Mouse (Mus musculus) hindbrain, embryonic 11.5 days (tissue): Measurements from ENCODE around the gene Cadm2. TPM values are rescaled to one million over a fixed set of nuclear protein-coding genes. Genes with fewer than 3 reads are reported as not detected.

Experiments used
- ATAC-seq: fragments of 200-750 bp; cut with Nextera tagmentation; 2 replicates; pipeline ENCODE4 v1.8.0; 2017; ENCODE audit warnings: mild to moderate bottlenecking, moderate TSS enrichment, moderate library complexity; ENCODE audit not compliant: low FRiP score
- DNase-seq: peaks from one replicate; pipeline ENCODE4 v3.0.0-alpha.2; 2015; ENCODE audit warnings: low spot score
- H3K27ac ChIP-seq: fragments of 300-500 bp; sonication (generic); 2 replicates; pipeline ENCODE4 v1.5.1; 2014; ENCODE audit warnings: mild to moderate bottlenecking, low read depth, low read length
- H3K27me3 ChIP-seq: fragments of 300-500 bp; sonication (generic); 2 replicates; pipeline ENCODE4 v1.6.1; 2014; ENCODE audit warnings: mild to moderate bottlenecking, low read length, moderate library complexity, mixed read lengths; ENCODE audit not compliant: control insufficient read depth, insufficient read depth
- H3K36me3 ChIP-seq: fragments of 300-500 bp; sonication (generic); 2 replicates; pipeline ENCODE4 v1.6.1; 2014; ENCODE audit warnings: mild to moderate bottlenecking, low read length, moderate library complexity, mixed read lengths; ENCODE audit not compliant: control insufficient read depth, insufficient read depth
- H3K4me1 ChIP-seq: fragments of 300-500 bp; sonication (generic); replicated peaks from 2 replicates; pipeline ENCODE4 v1.6.1; 2014; ENCODE audit warnings: low read length, mixed read lengths; ENCODE audit not compliant: control insufficient read depth, insufficient read depth
- H3K4me2 ChIP-seq: fragments of 300-500 bp; sonication (generic); replicated peaks from 2 replicates; pipeline ENCODE4 v1.6.1; 2014; ENCODE audit warnings: mild to moderate bottlenecking, low read depth, low read length
- H3K4me3 ChIP-seq: fragments of 300-500 bp; sonication (generic); 2 replicates; pipeline ENCODE4 v1.5.1; 2014; ENCODE audit warnings: low read depth, low read length
- H3K9ac ChIP-seq: fragments of 300-500 bp; sonication (generic); 2 replicates; pipeline ENCODE4 v1.6.1; 2014; ENCODE audit warnings: low read depth, low read length
- H3K9me3 ChIP-seq: fragments of 300-500 bp; sonication (generic); 2 replicates; pipeline ENCODE4 v1.6.1; 2016; ENCODE audit warnings: low read length; ENCODE audit not compliant: control insufficient read depth
- WGBS: fragments of 180-500 bp; shearing (Covaris S2); extraction: QIAGEN DNeasy Blood & Tissue Kit; methylation state at CpG from one replicate; pipeline ENCODE4 v1.1.7; 2014; 5-methylcytosine and 5-hydroxymethylcytosine counted together
- polyA plus RNA-seq: library from polyadenylated mRNA; unstranded; fragments of >200 nt; fragmentation: Nextera tagmentation; extraction: Ambion mirVana; gene quantifications from 2 replicates; pipeline ENCODE4 v1.2.1, GENCODE M21; 2014

The Cadm2 gene
- polyA plus RNA-seq, 1 experiment from 2014 or later: 4.2 TPM

- Histone ChIP-seq H3K27ac (no peak overlapping the region), H3K4me1 (no peaks in the 10 kb centered on the region), H3K27me3 (no peaks in the 10 kb centered on the region), H3K4me2 (no peak overlapping the region), H3K9ac (no peak overlapping the region), H3K4me3 (no peak overlapping the region), H3K36me3 (no peaks in the 10 kb centered on the region), H3K9me3 (no peaks in the 10 kb centered on the region)
- ATAC-seq (peak; percentile 69), DNase-seq (peak; percentile 27)
- 18% methylated on average over 1 of the region's 1 CpGs for WGBS
Measured at GRCm38 (mm10) chr16:66925517-66925916, 695.2 kb downstream of the Cadm2 start.

GRCm38 (mm10) chr16:66922753-66923152 is 698.0 kb downstream of the Cadm2 start:
- Histone ChIP-seq H3K27ac (no peak overlapping the region), H3K4me1 (no peaks in the 10 kb centered on the region), H3K36me3 (no peaks in the 10 kb centered on the region), H3K27me3 (no peaks in the 10 kb centered on the region), H3K9ac (no peak overlapping the region), H3K4me3 (no peak overlapping the region), H3K4me2 (no peak overlapping the region), H3K9me3 (no peaks in the 10 kb centered on the region)
- WGBS: 78% methylated on average over 2 of the region's 2 CpGs
- no peak for ATAC-seq
- no peak for DNase-seq

GRCm38 (mm10) chr16:66921414-66921915 is 699.2 kb downstream of the Cadm2 start:
- no peak overlapping the region for H3K4me3 ChIP-seq
- no peaks in the 10 kb centered on the region for H3K9me3 ChIP-seq
- H3K4me1 ChIP-seq: no peaks in the 10 kb centered on the region
- no peak for DNase-seq
- no peak for ATAC-seq
- no peak overlapping the region for H3K27ac ChIP-seq
- WGBS: 90% methylated on average over 1 of the region's 1 CpGs
- H3K4me2 ChIP-seq: no peak overlapping the region
- H3K36me3 ChIP-seq: no peaks in the 10 kb centered on the region
- no peak overlapping the region for H3K9ac ChIP-seq
- H3K27me3 ChIP-seq: no peaks in the 10 kb centered on the region

- Histone ChIP-seq H3K9ac (no peak overlapping the region), H3K9me3 (no peaks in the 10 kb centered on the region), H3K4me3 (no peak overlapping the region), H3K4me2 (no peak overlapping the region), H3K27me3 (no peaks in the 10 kb centered on the region), H3K27ac (no peak overlapping the region), H3K36me3 (no peaks in the 10 kb centered on the region), H3K4me1 (no peaks in the 10 kb centered on the region)
- DNase-seq: no peak
- ATAC-seq: no peak
- WGBS: 88% methylated on average over 12 of the region's 12 CpGs
Measured at GRCm38 (mm10) chr16:66919889-66920402, 700.8 kb downstream of the Cadm2 start.

GRCm38 (mm10) chr16:66901801-66902200 is 718.9 kb downstream of the Cadm2 start:
- ATAC-seq (no peak), DNase-seq (no peak)
- Histone ChIP-seq H3K4me2 (no peak overlapping the region), H3K27me3 (no peaks in the 10 kb centered on the region), H3K27ac (no peak overlapping the region), H3K9ac (no peak overlapping the region), H3K9me3 (no peaks in the 10 kb centered on the region), H3K4me3 (no peak overlapping the region), H3K36me3 (no peaks in the 10 kb centered on the region), H3K4me1 (no peaks in the 10 kb centered on the region)
- WGBS: 80% methylated on average over 3 of the region's 3 CpGs

GRCm38 (mm10) chr16:66900664-66901063 is 720.0 kb downstream of the Cadm2 start:
- Histone ChIP-seq H3K27me3 (no peaks in the 10 kb centered on the region), H3K36me3 (no peaks in the 10 kb centered on the region), H3K9me3 (no peaks in the 10 kb centered on the region), H3K4me2 (no peak overlapping the region), H3K9ac (no peak overlapping the region), H3K27ac (no peak overlapping the region), H3K4me1 (no peaks in the 10 kb centered on the region), H3K4me3 (no peak overlapping the region)
- 0 out of 2 replicates have a peak, but pooled peaks have one; percentile 56 for ATAC-seq
- DNase-seq: peak; percentile 28
- 58% methylated on average over 4 of the region's 4 CpGs for WGBS

GRCm38 (mm10) chr16:66892359-66892758 is 728.3 kb downstream of the Cadm2 start:
- 0 out of 2 replicates have a peak, but pooled peaks have one; percentile 48 for ATAC-seq

GRCm38 (mm10) chr16:66891559-66892247 is 729.0 kb downstream of the Cadm2 start:
- Histone ChIP-seq H3K9me3 (no peaks in the 10 kb centered on the region), H3K9ac (no peak overlapping the region), H3K4me3 (no peak overlapping the region), H3K27me3 (no peaks in the 10 kb centered on the region), H3K4me2 (no peak overlapping the region), H3K36me3 (no peaks in the 10 kb centered on the region), H3K4me1 (no peaks in the 10 kb centered on the region), H3K27ac (no peak overlapping the region)
- no peak for DNase-seq
- no peak for ATAC-seq
- 73% methylated on average over 6 of the region's 6 CpGs for WGBS

More at GRCm38 (mm10) chr16:66892359-66892758, 728.3 kb downstream of the Cadm2 start:
- H3K27ac ChIP-seq: no peak overlapping the region
- H3K4me2 ChIP-seq: no peak overlapping the region
- H3K27me3 ChIP-seq: no peaks in the 10 kb centered on the region
- H3K9me3 ChIP-seq: no peaks in the 10 kb centered on the region
- DNase-seq: no peak
- no peak overlapping the region for H3K9ac ChIP-seq
- WGBS: 86% methylated on average over 6 of the region's 6 CpGs
- no peaks in the 10 kb centered on the region for H3K4me1 ChIP-seq
- H3K36me3 ChIP-seq: no peaks in the 10 kb centered on the region
- H3K4me3 ChIP-seq: no peak overlapping the region

GRCm38 (mm10) chr16:66889907-66890306 is 730.8 kb downstream of the Cadm2 start:
- H3K36me3 ChIP-seq: no peaks in the 10 kb centered on the region
- H3K4me1 ChIP-seq: no peaks in the 10 kb centered on the region
- WGBS: 93% methylated on average over 8 of the region's 8 CpGs
- ATAC-seq: no peak
- no peak overlapping the region for H3K4me2 ChIP-seq
- no peak for DNase-seq
- H3K27ac ChIP-seq: no peak overlapping the region
- H3K9ac ChIP-seq: no peak overlapping the region
- H3K9me3 ChIP-seq: no peaks in the 10 kb centered on the region
- H3K4me3 ChIP-seq: no peak overlapping the region
- no peaks in the 10 kb centered on the region for H3K27me3 ChIP-seq
